Mouse (Mus musculus) urinary bladder, adult 2 months (tissue): ENCODE results near the gene Csf3. TPM values are rescaled to one million over a fixed set of nuclear protein-coding genes. Genes with fewer than 3 reads are reported as not detected.
"Not testable (repeated sequence)": the region's sequence is repeated elsewhere in the genome, so short reads cannot be mapped to it uniquely, and the experiment has no call there.

ENCODE experiments used
- DNase-seq: peaks from one replicate; pipeline ENCODE4 v3.0.0; 2022; ENCODE audit warnings: low spot score
- polyA plus RNA-seq: library from polyadenylated mRNA; depleted of rRNA; stranded (reverse); fragments of >200 nt; gene quantifications from 2 replicates; pipeline ENCODE4 v1.2.3, GENCODE M21; 2012; rRNA removed

The Csf3 gene
- 0.38 and 0.73 TPM in 2 replicates for polyA plus RNA-seq

GRCm38 (mm10) chr11:98701213-98701670, at the start of gene Csf3:
Gene Csf3, plus strand, starts transcription at chr11:98701263.
- DNase-seq = no peak

GRCm38 (mm10) chr11:98655076-98655475, 46.0 kb upstream of the Csf3 start:
- DNase-seq = not testable (repeated sequence)

GRCm38 (mm10) chr11:98660517-98660916, 40.5 kb upstream of the Csf3 start:
- no peak for DNase-seq

- no peak for DNase-seq
These were observed 37.0 kb upstream of the Csf3 start, which contains the start of gene Gsdma for GRCm38 (mm10) chr11:98664091-98664490. Gene Gsdma, plus strand, starts transcription at chr11:98664351.

- DNase-seq = no peak
These were observed 32.1 kb upstream of the Csf3 start for GRCm38 (mm10) chr11:98668984-98669383.

GRCm38 (mm10) chr11:98671284-98671815, 29.7 kb upstream of the Csf3 start:
- no peak for DNase-seq

GRCm38 (mm10) chr11:98671857-98672256, 29.2 kb upstream of the Csf3 start:
- no peak for DNase-seq

GRCm38 (mm10) chr11:98672482-98672881, 28.6 kb upstream of the Csf3 start:
- no peak for DNase-seq

- DNase-seq = not testable (repeated sequence)
These were observed 27.9 kb upstream of the Csf3 start for GRCm38 (mm10) chr11:98673136-98673535.

GRCm38 (mm10) chr11:98675829-98676363, 25.2 kb upstream of the Csf3 start:
- DNase-seq = no peak

GRCm38 (mm10) chr11:98680023-98680422, 21.0 kb upstream of the Csf3 start:
- no peak for DNase-seq

GRCm38 (mm10) chr11:98680595-98680994, 20.5 kb upstream of the Csf3 start:
- DNase-seq = not testable (repeated sequence)

- DNase-seq = no peak
These were observed 19.9 kb upstream of the Csf3 start for GRCm38 (mm10) chr11:98681186-98681585.

GRCm38 (mm10) chr11:98681786-98682745, 19.0 kb upstream of the Csf3 start, which contains the start of gene Psmd3:
Gene Psmd3, plus strand, starts transcription at chr11:98682554.
- peak; percentile 92 for DNase-seq

- DNase-seq = no peak
These were observed 18.3 kb upstream of the Csf3 start for GRCm38 (mm10) chr11:98682811-98683210.

- no peak for DNase-seq
These were observed 15.4 kb upstream of the Csf3 start for GRCm38 (mm10) chr11:98685642-98686041.

- DNase-seq = no peak
These were observed 14.1 kb upstream of the Csf3 start for GRCm38 (mm10) chr11:98686976-98687375.

GRCm38 (mm10) chr11:98688009-98688408, 13.1 kb upstream of the Csf3 start:
- DNase-seq = no peak

- no peak for DNase-seq
These were observed 7.9 kb upstream of the Csf3 start for GRCm38 (mm10) chr11:98693201-98693600.

GRCm38 (mm10) chr11:98693746-98694145, 7.3 kb upstream of the Csf3 start:
- DNase-seq = no peak

GRCm38 (mm10) chr11:98694301-98694700, 6.8 kb upstream of the Csf3 start:
- DNase-seq = no peak

GRCm38 (mm10) chr11:98695408-98695807, 5.7 kb upstream of the Csf3 start:
- no peak for DNase-seq
